Mouse (Mus musculus): Measurements from ENCODE around the gene Asxl1.
"Not testable (repeated sequence)": the region's sequence is repeated elsewhere in the genome, so short reads cannot be mapped to it uniquely, and the experiment has no call there.

The Asxl1 gene

DNA sequence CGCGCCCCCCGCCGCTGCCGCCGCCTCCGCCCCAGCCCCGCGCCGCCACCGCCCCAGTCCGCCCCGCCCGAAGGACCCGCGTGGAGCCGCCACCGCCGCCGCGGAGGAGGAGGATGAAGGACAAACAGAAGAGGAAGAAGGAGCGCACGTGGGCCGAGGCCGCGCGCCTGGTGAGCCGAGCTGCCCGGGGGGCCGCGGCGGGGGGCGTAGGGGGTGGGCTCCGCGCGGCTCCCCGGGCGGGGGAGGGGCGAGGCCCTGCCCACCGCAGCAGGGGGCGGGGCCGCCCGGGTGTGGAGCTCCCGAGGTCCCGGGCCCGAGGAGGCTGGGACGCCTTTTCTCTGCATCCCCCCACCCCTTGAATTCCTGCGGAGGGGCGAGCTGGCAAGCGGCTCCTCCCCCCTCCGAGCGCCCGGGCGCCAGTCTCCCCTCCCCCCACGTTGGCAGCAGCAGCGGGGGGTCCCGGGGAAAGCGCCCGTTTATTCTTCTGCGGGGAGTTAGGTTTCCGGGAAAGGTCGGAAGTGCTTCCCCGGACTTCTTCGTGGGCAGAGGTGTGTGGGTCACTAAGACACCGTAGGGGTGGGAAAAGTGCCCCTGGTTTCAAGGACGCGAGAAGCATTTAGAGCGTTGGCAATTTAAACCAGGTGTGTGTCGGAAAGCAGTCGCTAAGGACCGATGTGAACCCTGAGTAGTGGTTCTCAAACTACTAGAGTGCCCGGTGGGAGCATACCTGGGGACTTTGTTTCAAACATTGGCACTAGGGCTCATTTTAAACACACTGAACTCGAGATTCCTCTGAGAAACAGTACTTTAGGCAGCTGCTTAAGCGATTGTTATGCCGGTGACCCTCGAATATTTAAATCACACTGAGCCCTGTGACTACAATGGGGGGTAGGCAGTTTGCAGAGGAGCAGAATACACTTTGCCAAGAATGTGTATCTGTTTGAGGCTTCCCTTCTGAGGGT lies 873 bp downstream of the Asxl1 start:
- DNase-seq, result peak; percentile 62

DNA sequence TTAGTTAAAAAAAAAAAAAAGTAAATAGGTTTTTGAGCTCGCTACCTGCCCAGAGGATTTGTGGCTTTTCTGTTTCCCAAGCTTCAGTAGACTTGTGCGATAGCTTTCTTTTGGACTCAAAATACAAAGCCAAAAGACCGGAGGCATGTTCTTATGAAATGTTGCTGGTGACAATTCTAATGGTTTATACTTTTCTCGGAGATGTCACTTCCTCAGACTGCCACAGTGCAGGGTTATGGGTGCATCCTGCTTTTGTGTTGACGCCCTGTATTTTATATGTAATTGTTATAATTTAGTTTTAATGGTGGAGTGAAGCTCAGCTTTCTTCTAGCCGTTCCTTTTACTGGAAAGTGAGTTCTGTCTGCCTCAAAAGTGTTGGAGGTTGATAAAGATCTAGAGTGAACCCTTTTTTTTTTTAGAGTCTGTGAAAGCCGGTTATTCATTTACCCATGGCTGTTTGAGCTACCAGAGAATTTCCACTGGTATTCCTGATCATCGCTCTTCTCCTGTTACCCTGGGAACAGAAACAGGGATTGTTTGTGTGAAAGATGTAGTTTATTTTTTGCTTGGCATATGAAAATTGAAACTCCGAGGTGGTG lies 1.7 kb downstream of the Asxl1 start:
- DNase-seq, result no peak

DNA sequence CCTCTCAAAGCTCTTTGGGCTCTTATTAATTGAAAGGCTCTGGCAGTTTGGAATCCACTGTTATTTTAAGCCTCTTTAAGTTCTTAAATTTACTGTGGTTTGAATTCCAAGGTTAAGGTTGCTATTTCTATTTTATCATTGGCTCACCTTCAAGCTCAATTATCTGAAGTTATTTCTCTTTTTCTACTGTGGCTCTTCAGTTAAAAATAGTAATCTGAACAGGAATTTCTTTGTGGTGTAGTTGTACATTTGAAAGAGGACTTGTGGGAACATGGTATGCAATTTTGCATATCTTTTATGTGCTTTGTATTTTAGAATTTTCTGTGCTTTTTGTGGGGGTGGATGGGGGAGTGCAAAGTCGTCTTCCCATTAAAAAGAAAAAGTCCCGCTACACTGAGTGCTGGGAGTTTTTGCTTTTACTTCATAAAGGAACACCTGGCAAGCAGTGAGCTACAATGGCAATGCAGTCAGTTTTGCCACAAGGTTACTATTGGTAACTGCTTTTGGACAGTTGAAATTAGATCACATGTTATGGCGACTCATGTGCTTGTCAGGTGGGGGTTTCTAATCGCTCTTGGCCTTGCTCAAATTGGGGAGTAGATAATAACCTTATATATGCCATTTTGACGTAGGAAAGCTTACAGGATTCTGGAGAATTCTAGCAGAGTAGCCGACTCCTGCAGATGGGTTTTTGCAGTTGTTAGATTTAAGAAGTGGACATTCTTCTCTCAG lies 2.6 kb downstream of the Asxl1 start:
- DNase-seq, result no peak

DNA sequence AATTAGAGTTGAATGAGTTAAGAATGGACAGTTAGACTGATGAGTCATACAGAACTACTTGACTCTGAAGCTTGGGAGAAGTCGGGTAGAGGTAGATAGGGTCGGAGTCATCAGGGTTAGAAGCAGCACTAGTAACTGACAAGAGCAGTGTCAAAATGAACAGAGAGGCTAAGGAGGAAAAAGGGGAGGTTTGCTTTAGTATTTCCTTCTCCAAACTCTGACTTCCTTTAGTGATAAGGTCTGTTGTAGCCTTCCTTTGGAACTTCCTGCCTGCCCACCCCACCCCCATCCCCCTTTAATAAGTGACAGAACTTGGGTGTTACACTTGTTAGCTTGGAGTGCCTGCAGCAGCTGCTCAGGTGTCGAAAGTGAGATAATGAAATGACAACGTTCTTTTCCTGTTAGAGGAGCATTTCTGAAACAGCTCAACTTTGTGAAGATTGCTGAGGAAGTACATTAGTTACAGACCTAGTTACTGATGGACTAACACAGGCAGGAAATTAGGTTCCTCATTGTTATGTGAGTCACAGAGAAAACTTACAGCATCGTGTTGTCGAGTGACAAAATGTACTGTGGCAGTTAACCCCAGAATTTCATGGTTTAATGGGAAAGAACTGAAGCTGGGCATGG lies 5.0 kb downstream of the Asxl1 start:
- no peak for DNase-seq

DNA sequence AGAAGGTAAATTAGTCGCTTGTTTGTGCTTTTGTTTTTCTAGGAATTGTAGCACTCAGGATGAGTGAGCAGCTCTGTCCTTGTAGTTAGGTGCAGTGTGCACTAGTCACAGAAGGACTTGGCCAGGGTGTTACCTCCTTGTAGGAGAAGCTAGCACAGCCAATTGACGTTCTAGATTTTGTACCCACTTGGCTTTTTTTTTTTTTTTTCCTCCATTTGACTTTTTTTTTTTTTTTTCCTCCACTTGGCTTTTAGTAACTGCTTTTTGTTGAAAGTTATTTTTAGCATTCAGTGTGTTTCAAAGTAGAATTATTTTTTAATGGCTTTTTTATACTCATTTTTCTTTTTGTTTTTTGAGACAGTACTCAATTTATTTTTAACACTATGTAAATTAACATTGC lies 9.0 kb downstream of the Asxl1 start:
- no peak for DNase-seq

DNA sequence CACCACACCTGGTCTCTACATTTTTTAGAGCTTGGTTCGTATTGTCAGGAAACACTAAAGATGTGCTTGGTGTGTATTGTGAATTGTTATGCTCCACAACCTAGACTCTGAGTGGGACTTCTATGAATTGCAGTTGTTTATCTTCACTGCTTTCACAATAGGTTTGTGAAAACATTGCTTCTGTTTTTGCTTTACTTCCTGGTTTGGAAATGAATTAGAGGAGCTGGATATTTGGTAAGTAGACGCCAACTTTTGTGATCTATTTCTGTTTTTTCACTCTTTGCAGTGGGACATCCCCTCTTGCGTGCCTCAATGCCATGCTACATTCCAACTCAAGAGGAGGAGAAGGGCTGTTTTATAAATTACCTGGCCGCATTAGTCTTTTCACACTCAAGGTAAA lies 11.2 kb downstream of the Asxl1 start:
- DNase-seq, result no peak

DNA sequence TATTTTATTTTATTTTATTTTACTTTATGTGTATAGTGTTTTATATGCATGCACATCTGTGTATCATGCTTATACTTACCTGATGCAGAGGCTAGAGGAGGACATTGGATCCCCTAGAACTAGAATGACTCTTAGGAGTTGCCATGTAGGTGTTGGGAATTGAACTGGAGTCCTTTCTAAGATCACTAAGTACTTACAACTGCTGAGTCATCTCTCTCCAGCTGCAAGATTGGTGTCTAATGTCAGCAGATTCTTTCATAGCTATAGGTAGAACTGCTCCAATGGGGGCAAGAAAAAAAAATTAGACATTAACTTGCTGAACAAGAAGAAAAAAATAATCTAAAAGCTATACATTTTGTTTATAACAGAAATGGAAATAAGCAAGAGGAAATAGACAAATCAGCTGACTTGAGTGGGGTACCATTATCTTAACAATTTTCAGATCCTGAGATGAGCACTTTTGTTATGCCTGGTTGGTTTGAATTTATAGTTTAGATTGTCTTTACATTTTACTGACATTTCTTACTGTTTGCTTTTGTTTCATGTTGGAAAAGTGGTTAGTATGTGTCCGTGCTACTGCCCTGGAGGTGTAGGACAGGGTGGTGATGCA lies 15.6 kb downstream of the Asxl1 start:
- DNase-seq, result no peak

DNA sequence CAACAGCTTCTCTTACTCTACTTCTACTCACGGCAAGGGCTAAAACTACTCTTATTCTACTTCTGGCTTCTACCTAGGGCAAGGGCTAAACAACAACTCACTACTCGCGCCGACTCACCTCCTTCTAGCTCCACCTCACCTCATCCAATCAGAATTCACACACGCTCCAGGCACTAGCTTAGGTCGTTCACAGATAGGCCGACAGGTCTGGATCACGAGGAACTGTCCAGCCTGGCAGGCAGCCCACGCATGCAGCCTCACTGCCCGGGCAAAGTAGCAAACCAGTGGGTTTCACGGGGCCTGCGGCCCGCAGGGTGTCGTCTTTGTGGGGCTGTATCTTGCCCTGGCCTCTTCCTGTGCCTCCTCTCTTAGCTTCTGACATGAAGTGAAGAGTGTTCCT lies 18.9 kb downstream of the Asxl1 start:
- DNase-seq, result not testable (repeated sequence)

DNA sequence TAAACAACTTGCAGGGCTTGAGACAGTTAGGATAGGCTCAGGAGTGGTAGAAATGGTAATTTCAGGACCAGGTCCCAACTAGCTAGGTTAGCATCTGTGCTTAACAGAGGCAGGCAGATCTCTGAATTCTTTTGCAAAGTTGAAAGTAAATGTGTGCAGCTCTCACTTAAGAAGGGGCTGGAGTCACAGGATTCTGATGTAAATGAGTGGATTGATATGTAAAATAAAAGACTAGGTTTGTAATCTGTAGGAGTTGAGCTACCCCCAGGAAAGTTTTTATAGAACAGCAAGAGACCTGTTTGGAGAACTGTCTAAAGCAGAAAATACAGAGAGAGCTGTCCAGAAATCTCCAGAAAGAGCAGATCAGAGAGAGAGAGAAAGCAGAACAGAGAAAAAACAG lies 25.2 kb downstream of the Asxl1 start:
- DNase-seq, result no peak

DNA sequence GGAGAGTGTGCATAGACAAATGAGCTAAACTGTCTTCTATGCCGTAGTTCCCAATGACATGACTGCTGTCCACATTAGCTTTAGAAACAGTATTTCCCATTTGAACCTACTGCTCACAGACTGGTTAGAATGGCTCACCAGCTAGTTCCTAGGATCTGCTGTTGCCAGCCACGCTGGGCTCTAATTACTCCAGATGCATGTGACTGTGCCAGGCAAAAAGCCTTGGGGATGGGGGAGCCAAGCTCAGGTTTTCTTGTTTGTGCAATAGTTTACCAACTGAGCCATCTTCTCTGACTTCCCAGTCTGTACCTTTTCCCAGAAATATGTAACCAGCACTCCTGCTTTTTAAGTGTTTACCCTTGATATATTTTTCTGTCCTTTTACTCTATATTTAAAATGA lies 29.8 kb downstream of the Asxl1 start:
- no peak for DNase-seq

DNA sequence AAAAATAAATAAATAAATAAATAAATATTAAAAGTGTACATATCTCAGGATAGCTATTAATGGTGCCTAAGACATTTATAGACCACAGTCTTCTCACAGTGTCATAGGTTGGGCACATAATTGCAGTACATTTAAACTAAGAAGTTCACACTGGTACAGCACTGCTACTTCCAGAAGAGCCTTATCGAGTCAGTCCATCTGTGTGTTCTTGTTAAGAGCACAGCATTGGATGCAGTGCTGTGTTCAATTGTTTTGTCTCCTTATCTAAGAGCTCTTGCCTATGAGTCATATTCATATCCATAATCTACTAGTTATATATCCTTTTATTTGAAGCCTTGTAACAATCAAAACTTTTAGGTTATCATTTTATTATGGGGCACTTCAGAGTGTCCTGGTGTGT lies 34.9 kb downstream of the Asxl1 start:
- no peak for DNase-seq

DNA sequence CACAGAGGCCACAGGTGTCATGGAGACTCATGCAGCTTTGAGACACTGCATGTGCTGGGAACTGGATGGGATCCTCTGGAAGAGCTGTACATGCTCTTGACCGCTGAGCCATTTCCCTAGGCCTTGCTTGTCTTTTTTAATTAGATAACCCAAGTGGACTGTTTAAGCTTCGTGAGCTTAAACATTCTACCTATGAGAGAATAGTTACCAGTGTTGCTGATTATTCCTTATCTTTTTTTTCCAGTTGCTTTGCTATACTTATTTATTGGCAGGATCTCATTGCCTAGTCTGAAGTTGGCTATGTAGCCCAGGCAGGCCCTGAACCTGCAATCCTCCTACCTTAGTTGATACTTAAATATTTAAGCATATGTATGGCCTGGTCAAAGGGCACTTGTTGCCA lies 44.2 kb downstream of the Asxl1 start:
- DNase-seq, result no peak

DNA sequence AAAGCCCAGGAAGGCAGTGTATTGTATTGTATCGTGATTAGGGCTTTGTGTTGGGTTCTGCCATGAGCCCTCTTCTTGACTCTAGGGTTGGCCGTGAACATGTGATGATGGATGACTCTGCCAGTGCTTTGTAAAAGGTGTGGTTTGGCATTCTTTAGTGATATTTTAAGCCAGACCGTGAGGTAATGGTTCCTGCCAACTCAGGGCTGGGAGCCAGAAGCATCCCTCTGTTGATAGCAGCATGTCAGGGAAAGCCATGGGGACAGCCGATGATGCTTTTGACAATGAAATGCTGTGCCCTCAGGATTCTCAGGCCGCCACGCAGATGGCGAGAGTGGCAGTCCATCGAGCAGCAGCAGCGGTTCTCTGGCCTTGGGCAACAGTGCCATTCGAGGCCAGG lies 47.4 kb downstream of the Asxl1 start:
- no peak for DNase-seq

DNA sequence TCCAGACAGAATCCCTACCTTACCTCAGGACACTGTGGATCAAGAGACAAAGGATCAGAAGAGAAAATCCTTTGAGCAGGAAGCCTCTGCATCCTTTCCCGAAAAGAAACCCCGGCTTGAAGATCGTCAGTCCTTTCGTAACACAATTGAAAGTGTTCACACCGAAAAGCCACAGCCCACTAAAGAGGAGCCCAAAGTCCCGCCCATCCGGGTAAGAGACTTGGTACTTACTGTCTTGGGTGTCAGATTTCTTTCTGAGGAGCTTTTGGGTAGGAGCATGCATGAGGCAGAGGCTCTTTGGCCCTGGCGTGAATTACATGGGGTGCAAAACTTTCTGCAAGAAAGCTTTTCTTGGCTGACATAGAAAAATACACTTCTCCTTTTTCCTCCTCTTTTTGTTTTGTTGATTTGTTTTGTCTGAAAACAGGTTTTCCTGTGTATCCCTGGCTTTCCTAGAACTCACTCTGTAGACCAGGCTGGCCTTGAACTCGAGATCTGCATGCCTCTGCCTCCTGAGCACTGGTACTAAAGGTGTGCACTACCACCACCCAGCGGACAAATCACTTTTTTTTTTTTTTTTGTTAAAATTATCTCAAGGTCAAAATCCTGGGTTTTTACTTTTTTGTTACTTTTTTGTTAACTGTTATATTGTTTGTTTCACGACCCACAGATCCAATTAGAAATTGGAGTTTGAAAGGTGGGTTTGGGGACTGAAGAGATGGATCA lies 52.3 kb downstream of the Asxl1 start:
- DNase-seq, result no peak

DNA sequence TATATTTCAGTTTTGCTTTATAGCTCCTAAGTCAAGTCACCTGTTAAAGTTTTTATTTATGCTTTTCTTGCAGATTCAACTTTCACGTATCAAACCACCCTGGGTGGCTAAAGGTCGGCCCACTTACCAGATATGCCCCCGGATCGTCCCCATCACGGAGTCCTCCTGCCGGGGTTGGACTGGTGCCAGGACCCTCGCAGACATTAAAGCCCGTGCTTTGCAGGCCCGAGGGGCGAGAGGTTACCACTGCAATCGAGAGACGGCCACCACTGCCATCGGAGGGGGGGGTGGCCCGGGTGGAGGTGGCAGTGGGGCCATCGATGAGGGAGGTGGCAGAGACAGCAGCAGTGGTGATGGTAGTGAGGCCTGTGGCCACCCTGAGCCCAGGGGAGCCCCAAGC lies 53.5 kb downstream of the Asxl1 start:
- no peak for DNase-seq

DNA sequence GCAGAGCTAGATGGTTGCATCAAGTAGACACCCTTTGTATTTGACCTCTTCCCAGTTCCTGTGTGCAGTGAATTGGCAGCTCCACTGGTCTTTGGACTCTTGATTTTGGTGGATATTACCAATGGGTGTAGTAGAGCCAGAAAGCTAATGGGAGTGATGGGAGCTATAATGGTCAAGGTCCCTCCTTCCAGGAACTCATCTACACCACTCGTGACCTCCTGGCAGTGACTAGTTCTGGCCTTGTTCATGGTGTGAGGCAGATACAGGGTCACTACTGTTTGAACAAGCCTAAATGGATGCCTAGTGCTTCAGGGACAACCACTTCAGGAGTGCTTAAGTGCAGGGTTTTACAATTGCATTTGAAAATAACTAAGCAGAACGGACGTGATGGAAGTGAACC lies 58.4 kb downstream of the Asxl1 start:
- DNase-seq, result no peak

DNA sequence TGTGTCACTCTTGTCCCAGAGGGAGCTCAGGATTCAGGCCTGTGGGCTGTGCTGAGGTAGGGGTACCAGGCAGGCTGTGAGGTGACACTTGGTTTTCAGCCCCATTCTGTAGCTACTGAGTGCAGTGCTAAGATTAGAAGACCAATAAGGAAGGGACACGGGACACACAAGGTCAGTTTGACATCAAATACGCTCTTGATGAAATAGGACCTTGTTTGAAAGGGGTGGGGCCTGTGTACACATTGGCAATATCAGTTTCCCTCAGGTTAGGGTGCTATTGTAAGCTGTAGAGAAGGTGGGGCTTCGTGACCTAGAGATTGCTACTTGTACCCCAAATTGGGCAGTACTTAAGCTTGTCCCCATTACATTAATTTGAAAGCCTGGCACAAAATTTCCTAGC lies 59.3 kb downstream of the Asxl1 start:
- no peak for DNase-seq

DNA sequence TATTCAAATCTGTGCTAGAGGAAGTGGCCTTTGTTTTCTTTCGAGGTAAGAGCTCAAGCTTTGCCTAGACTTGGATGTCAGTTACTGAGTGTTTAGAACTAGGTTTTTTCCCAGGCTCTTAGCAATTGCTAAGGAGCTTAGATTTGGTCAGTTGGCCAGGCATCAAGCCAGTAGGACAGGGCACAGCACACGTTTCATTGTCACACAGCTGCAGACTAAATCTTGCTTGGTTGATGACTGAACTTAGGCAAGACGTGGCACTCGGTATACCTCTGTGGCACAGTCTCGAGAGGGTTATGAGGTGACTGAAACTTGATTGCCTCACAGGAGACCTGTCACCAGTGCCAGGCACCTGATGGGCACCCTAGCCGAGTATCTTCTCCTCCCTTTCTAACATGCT lies 61.3 kb downstream of the Asxl1 start:
- no peak for DNase-seq

DNA sequence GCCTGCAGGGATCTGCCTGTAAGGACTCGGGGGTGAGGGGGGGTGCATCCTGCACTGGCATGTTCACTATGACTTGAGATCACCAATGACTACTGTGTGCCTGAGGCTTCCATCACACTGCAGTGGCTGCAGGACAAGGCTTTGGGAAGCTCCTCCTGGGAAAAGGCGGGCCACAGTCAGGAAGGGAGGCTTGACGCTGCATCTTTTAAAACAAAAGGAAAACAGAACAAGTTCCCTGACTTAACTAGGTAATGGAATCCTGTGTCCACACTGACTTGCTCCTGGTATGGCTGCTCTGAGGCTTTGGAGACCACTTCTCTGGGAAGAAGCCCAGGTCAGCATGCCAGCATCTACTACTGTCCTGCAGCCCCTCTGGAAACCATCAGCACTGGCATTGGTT lies 63.3 kb downstream of the Asxl1 start:
- DNase-seq, result no peak

DNA sequence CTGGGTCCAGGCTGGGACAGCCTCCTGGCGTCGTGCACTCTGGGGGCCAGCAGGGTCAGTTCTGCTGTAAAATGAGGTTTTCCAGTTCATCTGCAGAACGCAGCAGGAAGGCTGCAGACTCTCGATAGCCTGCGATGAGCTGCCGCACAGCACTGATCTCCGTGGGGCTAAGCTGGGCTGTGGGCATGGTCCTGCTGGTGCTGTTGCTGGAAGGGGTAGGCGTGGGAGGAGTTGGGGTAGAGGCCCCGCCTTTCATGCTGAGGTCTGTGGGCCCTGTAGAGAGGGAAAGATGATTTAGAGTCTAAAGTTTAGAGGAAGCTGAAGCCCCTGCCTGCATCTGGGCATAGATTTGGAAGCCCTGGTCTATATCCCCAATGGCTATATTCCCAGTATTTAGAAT lies 65.9 kb downstream of the Asxl1 start:
- DNase-seq, result no peak

DNA sequence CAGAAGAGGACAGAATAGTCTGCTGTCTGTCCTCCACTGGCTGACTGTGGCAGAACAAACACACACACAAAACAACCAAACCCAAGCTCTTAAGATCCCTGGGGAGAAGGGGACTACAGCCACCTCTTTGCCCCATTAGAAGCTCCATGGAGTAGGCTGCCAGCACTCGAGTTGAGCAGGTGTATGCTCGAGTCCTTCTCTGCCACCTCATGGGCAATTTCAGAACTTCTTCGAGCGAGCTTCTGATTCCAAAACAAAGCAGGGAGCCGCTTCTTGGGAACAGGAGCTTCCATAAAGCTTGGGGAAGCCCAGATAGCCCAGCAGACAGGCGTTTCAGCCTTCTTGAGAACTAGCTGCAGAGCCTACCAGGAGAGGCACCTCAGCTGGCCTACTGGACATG lies 66.9 kb downstream of the Asxl1 start:
- no peak for DNase-seq

DNA sequence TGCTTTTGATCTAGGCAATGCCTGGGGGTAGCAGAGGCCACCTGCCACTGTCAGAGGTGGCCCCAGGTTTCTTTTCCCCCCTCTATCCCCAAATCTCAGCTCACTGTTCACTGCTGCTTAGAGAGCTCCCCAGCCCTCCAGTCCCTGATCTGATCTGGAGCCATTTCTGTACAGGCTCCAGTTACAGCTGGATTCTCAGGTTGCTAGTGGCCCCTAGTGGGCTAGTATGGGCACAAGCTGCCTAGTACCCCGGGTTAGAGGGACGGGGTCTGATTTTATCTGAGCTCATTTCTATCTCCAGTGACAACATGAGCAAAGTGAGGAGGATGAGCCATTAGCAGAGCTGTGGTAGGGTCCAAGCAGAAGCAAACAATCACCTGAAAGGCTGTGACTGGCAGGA lies 69.0 kb downstream of the Asxl1 start:
- DNase-seq, result no peak
